Mouse (Mus musculus) retina, adult 2 months (tissue): Measurements from ENCODE around the gene Hoxd8.

Experiments
- DNase-seq: peaks from one replicate; pipeline ENCODE4 v3.0.0-alpha.2; 2012; ENCODE audit warnings: low read depth, low spot score

The Hoxd8 gene

GRCm38 (mm10) chr2:74749337-74750121 is 45.1 kb downstream of the Hoxd8 start:
- DNase-seq, result no peak

GRCm38 (mm10) chr2:74750731-74751250 is 46.4 kb downstream of the Hoxd8 start:
- no peak for DNase-seq

- DNase-seq, result no peak
Observed at GRCm38 (mm10) chr2:74751861-74752260, 47.4 kb downstream of the Hoxd8 start.

GRCm38 (mm10) chr2:74752431-74753174 is 48.2 kb downstream of the Hoxd8 start:
- no peak for DNase-seq

GRCm38 (mm10) chr2:74753175-74753523 is 48.7 kb downstream of the Hoxd8 start:
- no peak for DNase-seq

- DNase-seq, result no peak
Observed at GRCm38 (mm10) chr2:74753711-74754110, 49.3 kb downstream of the Hoxd8 start.
